Mouse (Mus musculus) midbrain, postnatal 0 days (tissue): ENCODE results near the gene Exoc3l. TPM values are rescaled to one million over a fixed set of nuclear protein-coding genes. Genes with fewer than 3 reads are reported as not detected.

ENCODE experiments used
- ATAC-seq: fragments of 200-750 bp; cut with Nextera tagmentation; 2 replicates; pipeline ENCODE4 v1.8.0; 2017; ENCODE audit warnings: moderate number of reproducible peaks, mild to moderate bottlenecking, moderate TSS enrichment, moderate library complexity; ENCODE audit not compliant: low FRiP score
- DNase-seq: peaks from one replicate; pipeline ENCODE4 v3.0.0-alpha.2; 2015; ENCODE audit warnings: low spot score
- H3K27ac ChIP-seq: fragments of 300-500 bp; sonication (generic); 2 replicates; pipeline ENCODE4 v1.5.1; 2014; ENCODE audit warnings: low read depth, mild to moderate bottlenecking, low read length, mixed read lengths
- H3K27me3 ChIP-seq: fragments of 300-500 bp; sonication (generic); 2 replicates; pipeline ENCODE4 v1.6.1; 2014; ENCODE audit warnings: low read length, control low read depth, mixed read lengths; ENCODE audit not compliant: insufficient read depth
- H3K36me3 ChIP-seq: fragments of 300-500 bp; sonication (generic); 2 replicates; pipeline ENCODE4 v1.6.1; 2014; ENCODE audit warnings: low read length, control low read depth, mixed read lengths; ENCODE audit not compliant: insufficient read depth
- H3K4me1 ChIP-seq: fragments of 300-500 bp; sonication (generic); 2 replicates; pipeline ENCODE4 v1.6.1; 2014; ENCODE audit warnings: mild to moderate bottlenecking, control low read depth, antibody characterized with exemption, low read length, mixed read lengths; ENCODE audit not compliant: insufficient read depth
- H3K4me2 ChIP-seq: fragments of 300-500 bp; sonication (generic); 2 replicates; pipeline ENCODE4 v1.6.1; 2014; ENCODE audit warnings: low read depth, mild to moderate bottlenecking, low read length, mixed read lengths; ENCODE audit not compliant: poor library complexity, severe bottlenecking
- H3K4me3 ChIP-seq: fragments of 300-500 bp; sonication (generic); 2 replicates; pipeline ENCODE4 v1.5.1; 2014; ENCODE audit warnings: low read depth, mild to moderate bottlenecking, low read length, moderate library complexity
- H3K9ac ChIP-seq: fragments of 300-500 bp; sonication (generic); replicated peaks from 2 replicates; pipeline ENCODE4 v1.6.1; 2014; ENCODE audit warnings: mild to moderate bottlenecking, low read length, moderate library complexity, mixed read lengths; ENCODE audit not compliant: poor library complexity, severe bottlenecking
- H3K9me3 ChIP-seq: fragments of 300-500 bp; sonication (generic); 2 replicates; pipeline ENCODE4 v1.6.1; 2016; ENCODE audit warnings: low read length, control low read depth
- CTCF ChIP-seq: IDR thresholded peaks from 2 replicates; pipeline ENCODE4 v1.5.1; 2016; ENCODE audit warnings: antibody characterized with exemption, mild to moderate bottlenecking
- WGBS: fragments of 180-500 bp; shearing (Covaris S2); extraction: QIAGEN DNeasy Blood & Tissue Kit; methylation state at CpG from one replicate; pipeline ENCODE4 v1.1.7; 2014; 5-methylcytosine and 5-hydroxymethylcytosine counted together
- polyA plus RNA-seq: library from polyadenylated mRNA; unstranded; fragments of >200 nt; fragmentation: Nextera tagmentation; extraction: Ambion mirVana; gene quantifications from 2 replicates; pipeline ENCODE4 v1.2.1, GENCODE M21; 2015
- total RNA-seq: library from RNA; depleted of rRNA; stranded (reverse); fragments of >200 nt; gene quantifications from 2 replicates; pipeline ENCODE4 v1.2.3, GENCODE M21; 2014

The Exoc3l gene
- total and polyA plus RNA-seq, 2 experiments from 2014 or later, result 2.0 to 6.8 TPM

DNA sequence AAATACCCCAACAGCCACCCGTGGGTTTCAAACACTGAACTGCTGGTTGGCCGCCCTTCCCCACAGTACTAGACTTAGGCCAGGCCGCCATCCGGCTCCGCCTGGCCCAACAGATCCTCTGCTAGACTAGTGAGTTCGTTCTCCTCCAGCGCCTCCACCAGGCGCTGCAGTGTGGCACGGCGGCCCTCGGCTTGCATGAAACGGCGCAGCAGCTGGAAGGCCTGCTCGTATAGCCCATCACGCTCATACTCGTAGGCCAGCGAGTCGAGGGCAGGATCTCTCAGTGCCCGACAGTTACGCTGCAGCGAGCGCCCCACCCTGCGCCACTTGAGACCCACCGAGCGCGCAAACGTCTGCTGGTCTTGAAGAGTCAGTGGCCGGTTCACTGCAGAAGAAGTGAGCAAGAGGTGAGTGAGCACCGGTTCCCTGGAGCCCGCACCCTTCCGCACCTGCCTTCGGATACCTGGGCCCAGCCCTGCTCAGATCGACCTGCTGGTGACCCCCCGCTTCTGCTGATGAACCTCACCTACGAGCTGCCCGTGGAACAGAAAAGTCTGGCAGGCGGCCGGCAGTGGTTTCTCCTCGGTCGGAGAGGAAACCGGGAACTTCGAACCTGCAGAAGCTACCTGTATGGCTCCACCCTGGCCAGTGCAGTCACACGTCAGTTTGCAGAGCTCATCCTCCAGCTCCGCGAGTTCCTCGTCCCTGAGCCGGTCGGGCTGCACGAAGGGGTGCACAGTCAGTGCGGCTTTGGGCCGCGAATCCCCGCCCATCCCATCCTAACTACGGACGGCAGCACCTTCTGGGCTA lies 36.8 kb downstream of the Exoc3l start:
- ATAC-seq (peak; percentile 26), DNase-seq (peak; percentile 54)
- peak overlapping the region; percentile 29 for H3K4me3 ChIP-seq
- H3K9me3 ChIP-seq, result no peaks in the 10 kb centered on the region
- H3K9ac ChIP-seq, result 0 out of 2 replicates have a peak overlapping the region, but pooled peaks have one; percentile 3
- peak; percentile 49 for TF ChIP-seq CTCF
- peaks cover 35% of the 10 kb centered on the region for H3K27me3 ChIP-seq
- peak overlapping the region; percentile 59 for H3K4me2 ChIP-seq
- no peaks in the 10 kb centered on the region for H3K36me3 ChIP-seq
- H3K4me1 ChIP-seq, result peaks cover 5% of the 10 kb centered on the region; the same call in 1 of the 2 replicates
- 5% methylated on average over 55 of the region's 55 CpGs for WGBS
- H3K27ac ChIP-seq, result no peak overlapping the region

DNA sequence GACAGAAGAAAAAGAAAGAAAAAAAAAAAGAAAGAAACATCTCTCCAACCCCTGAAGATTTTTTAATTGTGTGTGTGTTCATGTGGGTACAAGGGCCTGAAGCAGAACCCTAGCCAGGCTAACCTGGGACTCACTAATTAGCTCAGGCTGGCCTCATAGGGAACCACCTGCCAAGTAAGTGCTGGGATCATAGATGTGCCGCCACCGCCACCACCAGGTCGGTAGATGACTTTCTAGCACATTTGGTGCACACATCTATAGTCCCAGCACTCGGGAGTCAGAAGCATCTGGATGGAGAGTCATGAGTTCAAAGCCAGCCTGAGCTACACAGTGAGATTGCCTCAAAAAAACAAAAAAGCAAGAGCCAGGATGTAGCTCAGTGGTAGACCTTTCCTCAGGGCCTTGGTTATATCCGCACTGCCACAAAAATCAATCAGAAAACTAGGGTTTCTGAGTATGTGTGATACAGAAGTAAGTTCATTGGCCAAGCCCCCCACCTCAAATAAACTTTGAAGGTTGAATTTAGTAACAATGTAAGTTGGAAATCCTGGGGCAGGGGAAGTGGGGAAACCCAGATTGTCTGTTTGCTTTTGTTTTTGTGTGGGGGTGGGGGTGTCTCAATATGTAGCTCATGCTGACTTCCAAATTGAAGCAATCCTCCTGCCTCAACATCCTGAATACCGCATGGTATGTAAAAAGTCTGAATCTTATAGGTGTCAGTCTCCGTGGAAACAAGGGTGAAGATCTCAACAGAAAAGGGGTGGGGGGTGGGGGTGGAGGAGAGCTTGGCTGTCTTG lies 38.4 kb downstream of the Exoc3l start:
- TF ChIP-seq CTCF, result 0 out of 2 replicates have a peak, but pooled peaks have one; percentile 5
- Histone ChIP-seq H3K27ac (no peak overlapping the region), H3K4me2 (no peak overlapping the region), H3K4me3 (no peak overlapping the region), H3K36me3 (peaks cover 6% of the 10 kb centered on the region), H3K9me3 (no peaks in the 10 kb centered on the region), H3K9ac (no peak overlapping the region), H3K27me3 (peaks cover 32% of the 10 kb centered on the region), H3K4me1 (peaks cover 5% of the 10 kb centered on the region; the same call in 1 of the 2 replicates)
- DNase-seq, result no peak
- 67% methylated on average over 7 of the region's 7 CpGs for WGBS
- no peak for ATAC-seq

DNA sequence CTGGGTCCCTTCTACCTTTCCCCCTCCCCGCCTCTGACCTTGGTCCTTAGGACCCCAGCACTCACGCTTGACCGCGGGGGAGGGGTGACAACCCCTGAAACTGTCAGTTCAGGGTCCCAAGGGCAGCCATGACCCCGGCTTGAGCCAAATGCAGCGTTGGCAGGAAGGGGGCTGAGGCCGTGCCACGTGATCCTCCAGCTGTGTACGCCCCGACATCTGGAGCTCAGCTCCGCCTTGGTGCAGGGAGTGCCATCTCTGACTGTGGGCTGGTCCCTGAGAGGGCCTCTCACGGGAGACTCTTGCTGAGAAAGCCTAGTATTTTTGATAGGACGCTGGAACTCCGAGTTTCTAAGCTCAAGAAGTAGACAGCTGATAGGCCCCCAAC lies 40.9 kb downstream of the Exoc3l start, which contains the start of gene B3gnt9:
Gene B3gnt9, minus strand, starts transcription at position 188 of the 385 bp plus-strand sequence.
- peak within 1 kb of the TSS; percentile 64 for H3K4me3 ChIP-seq
- DNase-seq (peak; percentile 16), ATAC-seq (peak; percentile 15; the same call in 1 of the 2 replicates)
- H3K9ac ChIP-seq, result peak within 1 kb of the TSS; percentile 71
- peaks cover 5% of the 10 kb centered on the region; the same call in 1 of the 2 replicates for H3K4me1 ChIP-seq
- 4% methylated on average over 14 of the region's 14 CpGs for WGBS
- H3K27me3 ChIP-seq, result peaks cover 14% of the 10 kb centered on the region
- H3K27ac ChIP-seq, result peak within 1 kb of the TSS; percentile 65
- no peaks in the 10 kb centered on the region for H3K9me3 ChIP-seq
- H3K4me2 ChIP-seq, result peak within 1 kb of the TSS; percentile 97
- no peak for TF ChIP-seq CTCF
- H3K36me3 ChIP-seq, result peaks cover 25% of the 10 kb centered on the region

DNA sequence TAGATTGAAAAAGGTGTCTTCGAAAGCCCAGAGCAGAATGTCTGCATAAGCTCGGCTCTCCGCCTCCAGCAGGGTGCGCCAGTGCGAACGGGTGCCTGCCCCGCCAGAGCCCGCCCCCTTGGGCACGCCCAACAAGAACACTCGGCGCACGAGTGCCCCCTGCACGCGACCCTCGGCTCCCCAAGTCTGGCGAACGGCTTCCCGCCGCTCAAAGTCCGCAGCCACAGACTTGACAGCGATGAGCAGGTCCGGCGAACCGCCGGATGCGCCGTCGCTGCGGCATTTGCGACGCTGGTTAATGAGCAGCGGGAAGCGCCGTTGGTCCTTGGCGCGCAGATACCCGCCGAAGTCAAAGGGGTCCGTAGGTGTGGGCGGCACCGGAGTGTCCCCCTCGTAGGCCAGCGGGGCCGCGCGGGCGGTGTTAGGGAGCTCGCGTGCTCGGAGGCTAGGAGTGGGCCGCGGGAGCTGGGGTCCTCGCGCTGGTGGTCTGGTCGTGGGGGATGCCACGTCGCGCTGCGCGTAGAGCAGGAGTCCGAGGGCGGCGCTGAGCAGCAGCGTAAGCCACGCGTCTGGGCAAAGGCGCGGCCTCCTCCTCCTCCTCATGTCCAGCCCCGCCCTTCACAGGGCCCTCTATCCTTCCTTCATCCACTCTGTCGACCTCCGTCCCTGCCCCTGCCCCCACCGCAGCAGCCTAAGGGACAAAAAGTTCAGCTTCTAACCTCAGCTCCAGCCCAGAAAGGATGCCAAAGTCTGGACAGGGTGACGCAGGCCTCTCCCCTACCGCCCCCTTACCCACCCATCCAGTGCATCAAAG lies 41.5 kb downstream of the Exoc3l start:
- Histone ChIP-seq H3K4me1 (peaks cover 5% of the 10 kb centered on the region; the same call in 1 of the 2 replicates), H3K9ac (peak overlapping the region; percentile 71), H3K4me2 (peak overlapping the region; percentile 97), H3K9me3 (no peaks in the 10 kb centered on the region), H3K4me3 (peak overlapping the region; percentile 64), H3K27me3 (peaks cover 14% of the 10 kb centered on the region), H3K36me3 (peaks cover 28% of the 10 kb centered on the region), H3K27ac (peak overlapping the region; percentile 65)
- peak; percentile 90 for TF ChIP-seq CTCF
- WGBS, result under 1% methylated on average over 59 of the region's 74 CpGs
- ATAC-seq (peak; percentile 84), DNase-seq (peak; percentile 90)

DNA sequence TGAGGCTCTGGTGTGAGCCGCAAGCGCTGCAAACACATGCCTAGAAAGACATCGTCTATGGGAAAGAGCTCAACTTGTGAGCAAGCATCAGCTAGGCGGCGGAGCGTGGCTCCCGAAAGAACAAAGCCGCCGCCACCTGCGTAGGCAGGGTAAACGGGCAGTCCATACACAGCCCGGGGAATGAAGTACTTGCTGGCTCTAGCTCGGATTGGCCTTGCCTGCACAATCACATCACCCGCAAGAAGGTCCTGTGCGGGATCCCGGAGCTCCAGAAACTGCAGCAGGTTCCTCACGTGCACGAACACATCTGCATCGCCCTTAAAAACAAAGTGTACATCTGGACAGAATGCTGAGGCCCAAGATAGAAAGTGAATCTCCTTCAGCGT lies 42.1 kb downstream of the Exoc3l start:
- 32% methylated on average over 20 of the region's 20 CpGs for WGBS
- H3K36me3 ChIP-seq, result peaks cover 34% of the 10 kb centered on the region
- no peaks in the 10 kb centered on the region for H3K9me3 ChIP-seq
- peak overlapping the region; percentile 71; the same call in 1 of the 2 replicates for H3K9ac ChIP-seq
- peak overlapping the region; percentile 64 for H3K4me3 ChIP-seq
- peak overlapping the region; percentile 97 for H3K4me2 ChIP-seq
- ATAC-seq, result peak; percentile 27; the same call in 1 of the 2 replicates
- TF ChIP-seq CTCF, result no peak
- peak; percentile 21 for DNase-seq
- H3K27ac ChIP-seq, result peak overlapping the region; percentile 65; the same call in 1 of the 2 replicates
- H3K4me1 ChIP-seq, result peaks cover 5% of the 10 kb centered on the region; the same call in 1 of the 2 replicates
- H3K27me3 ChIP-seq, result peaks cover 9% of the 10 kb centered on the region
